22 mouse cellular contexts compared by ENCODE assay signal in genomic region chr4:138310311-138310910, GRCm38 (mm10).
"Had no signal": no experiment of that assay in that cellular context is flagged by ENCODE, and none has a peak within 500 bp of the region (broad histone marks: within the 10 kb centered on the region; RNA-seq: fewer than 3 reads in every experiment).

No protein-coding gene starts in this region.

- H3K27ac ChIP-seq: heart, embryonic 10.5 days; heart, embryonic 13.5 days; heart, embryonic 15.5 days; hindbrain, embryonic 13.5 days; hindbrain, embryonic 15.5 days; hindbrain, postnatal 0 days; limb, embryonic 13.5 days; limb, embryonic 15.5 days; liver, embryonic 12.5 days; liver, embryonic 14.5 days had no signal

- H3K4me2 ChIP-seq: heart, embryonic 13.5 days; heart, embryonic 15.5 days; hindbrain, embryonic 13.5 days; hindbrain, embryonic 15.5 days; limb, embryonic 13.5 days; limb, embryonic 15.5 days; liver, embryonic 12.5 days had no signal

- H3K4me3 ChIP-seq: heart, embryonic 10.5 days; heart, embryonic 13.5 days; heart, embryonic 15.5 days; hindbrain, embryonic 13.5 days; hindbrain, embryonic 15.5 days; limb, embryonic 13.5 days; limb, embryonic 15.5 days; liver, embryonic 12.5 days had no signal

- H3K27me3 ChIP-seq: heart, embryonic 13.5 days; heart, embryonic 15.5 days; hindbrain, embryonic 13.5 days; hindbrain, embryonic 15.5 days; limb, embryonic 13.5 days; limb, embryonic 15.5 days; liver, embryonic 12.5 days had no signal

- H3K9ac ChIP-seq: heart, embryonic 13.5 days; heart, embryonic 15.5 days; hindbrain, embryonic 13.5 days; hindbrain, embryonic 15.5 days; limb, embryonic 13.5 days; limb, embryonic 15.5 days; liver, embryonic 12.5 days; liver, embryonic 14.5 days had no signal

- H3K9me3 ChIP-seq: heart, embryonic 10.5 days; heart, embryonic 13.5 days; heart, embryonic 15.5 days; hindbrain, embryonic 13.5 days; hindbrain, embryonic 15.5 days; limb, embryonic 13.5 days; limb, embryonic 15.5 days; liver, embryonic 12.5 days had no signal

- ATAC-seq: hindbrain, postnatal 0 days; liver, embryonic 12.5 days had no signal

- DNase-seq: gastrocnemius, postnatal 14 days; gastrocnemius, postnatal 36 days; heart, adult 18-20 months; heart, postnatal 14 days; heart, postnatal 36 days; kidney, adult 11 months; kidney, adult 2 months; kidney, postnatal 10 days; kidney, postnatal 25 days; layer of hippocampus, adult 9-11 months; layer of hippocampus, postnatal 36 days; left cerebral cortex, postnatal 4 days had no signal
